Mouse (Mus musculus) C2C12 (cell line): ENCODE results near the gene Lpcat3. TPM values are rescaled to one million over a fixed set of nuclear protein-coding genes. Genes with fewer than 3 reads are reported as not detected.

Experiments
- H3K27me3 ChIP-seq: one replicate; pipeline ENCODE4 v1.6.1; 2011; ENCODE audit not compliant: control insufficient read depth, insufficient read depth, insufficient read length
- H3K36me3 ChIP-seq: one replicate; pipeline ENCODE4 v1.6.1; 2011; ENCODE audit not compliant: control insufficient read depth, insufficient read depth
- H3K4me3 ChIP-seq: one replicate; pipeline ENCODE4 v1.5.1; 2011; ENCODE audit warnings: mild to moderate bottlenecking, control low read depth; ENCODE audit not compliant: poor library complexity, insufficient read depth, severe bottlenecking
- H3K79me2 ChIP-seq: one replicate; pipeline ENCODE4 v1.6.1; 2011; ENCODE audit not compliant: control insufficient read depth, insufficient read depth
- H3K79me3 ChIP-seq: one replicate; pipeline ENCODE4 v1.6.1; 2011; ENCODE audit warnings: low read depth, control low read depth
- H3ac ChIP-seq: one replicate; pipeline ENCODE3; 2011; ENCODE audit warnings: low read depth; ENCODE audit not compliant: control insufficient read depth, insufficient read length
- CEBPB ChIP-seq: IDR thresholded peaks from one replicate; pipeline ENCODE4 v1.6.1; 2011; ENCODE audit warnings: low read depth, mild to moderate bottlenecking, control low read depth, moderate library complexity
- CTCF ChIP-seq: IDR thresholded peaks from one replicate; pipeline ENCODE4 v1.5.1; 2011; ENCODE audit not compliant: control insufficient read depth, insufficient read depth, insufficient read length
- FOSL1 ChIP-seq: IDR thresholded peaks from one replicate; pipeline ENCODE4 v1.8.0; 2011; ENCODE audit warnings: mild to moderate bottlenecking, low read length; ENCODE audit not compliant: poor library complexity, insufficient read depth, severe bottlenecking
- MAX ChIP-seq: IDR thresholded peaks from one replicate; pipeline ENCODE4 v1.6.1; 2011; ENCODE audit warnings: mild to moderate bottlenecking, control low read depth
- MYOD1 ChIP-seq: IDR thresholded peaks from one replicate; pipeline ENCODE4 v1.6.1; 2011; ENCODE audit warnings: low read depth; ENCODE audit not compliant: control insufficient read depth, insufficient read length
- MYOG ChIP-seq: IDR thresholded peaks from one replicate; pipeline ENCODE4 v1.6.1; 2011; ENCODE audit not compliant: control insufficient read depth, insufficient read length; ENCODE audit errors: extremely low read depth
- USF1 ChIP-seq: IDR thresholded peaks from one replicate; pipeline ENCODE4 v1.6.1; 2011; ENCODE audit warnings: low read depth, mild to moderate bottlenecking, control low read depth, moderate library complexity
- polyA plus RNA-seq: library from polyadenylated mRNA; unstranded; fragments of >200 nt; fragmentation: generic; extraction: Trizol; gene quantifications from one replicate; pipeline ENCODE4 v1.2.1, GENCODE M21; 2012; ENCODE audit warnings: missing spikeins

Gene Lpcat3
- polyA plus RNA-seq, 1 experiment = 55.4 TPM

- peaks cover 79% of the 10 kb centered on the region for H3K36me3 ChIP-seq
These were observed 41.6 kb downstream of the Lpcat3 start for GRCm38 (mm10) chr6:124704417-124704816.

GRCm38 (mm10) chr6:124706061-124706627 lies 43.3 kb downstream of the Lpcat3 start:
- peaks cover 87% of the 10 kb centered on the region for H3K36me3 ChIP-seq
- no peak overlapping the region for H3ac ChIP-seq
- H3K27me3 ChIP-seq = no peaks in the 10 kb centered on the region
- TF ChIP-seq MYOG (no peak), CEBPB (no peak), FOSL1 (no peak), MAX (no peak), CTCF (no peak), MYOD1 (no peak), USF1 (no peak)
- H3K4me3 ChIP-seq = no peak overlapping the region
- H3K79me2 ChIP-seq = peaks cover 62% of the 10 kb centered on the region
- peaks cover 55% of the 10 kb centered on the region for H3K79me3 ChIP-seq

More at GRCm38 (mm10) chr6:124704417-124704816, 41.6 kb downstream of the Lpcat3 start:
- Histone ChIP-seq H3K79me2 (peaks cover 44% of the 10 kb centered on the region), H3K4me3 (no peak overlapping the region), H3K27me3 (no peaks in the 10 kb centered on the region), H3ac (no peak overlapping the region), H3K79me3 (peaks cover 38% of the 10 kb centered on the region)
- TF ChIP-seq USF1 (no peak), CEBPB (no peak), MAX (no peak), FOSL1 (no peak), CTCF (no peak), MYOG (no peak)

- no peak for TF ChIP-seq CTCF
- TF ChIP-seq MYOG = no peak
- no peak for TF ChIP-seq USF1
- no peak for TF ChIP-seq FOSL1
- TF ChIP-seq MYOD1 = no peak
- no peak for TF ChIP-seq MAX
- no peak for TF ChIP-seq CEBPB
- Histone ChIP-seq H3K79me2 (peaks cover 84% of the 10 kb centered on the region), H3K4me3 (no peak overlapping the region), H3ac (no peak overlapping the region), H3K27me3 (no peaks in the 10 kb centered on the region), H3K36me3 (peaks cover 65% of the 10 kb centered on the region), H3K79me3 (peaks cover 73% of the 10 kb centered on the region)
These were observed 45.6 kb downstream of the Lpcat3 start for GRCm38 (mm10) chr6:124708289-124708889.

GRCm38 (mm10) chr6:124711824-124712782 lies 49.3 kb downstream of the Lpcat3 start, which contains the start of the genes Emg1 and Phb2:
TSS of gene Emg1 (minus strand) at chr6:124712178.
TSS of gene Phb2 (plus strand) at chr6:124712336.
- TF ChIP-seq MAX = peak; percentile 48
- no peak for TF ChIP-seq MYOD1
- TF ChIP-seq CEBPB = no peak
- no peak for TF ChIP-seq FOSL1
- no peak for TF ChIP-seq MYOG
- no peak for TF ChIP-seq CTCF
- no peak for TF ChIP-seq USF1
- Histone ChIP-seq H3K79me2 (peaks cover 83% of the 10 kb centered on the region), H3ac (peak within 1 kb of the TSS; percentile 96), H3K79me3 (peaks cover 72% of the 10 kb centered on the region), H3K27me3 (no peaks in the 10 kb centered on the region), H3K36me3 (peaks cover 70% of the 10 kb centered on the region), H3K4me3 (peak within 1 kb of the TSS; percentile 97)

- Histone ChIP-seq H3K27me3 (no peaks in the 10 kb centered on the region), H3K4me3 (peak overlapping the region; percentile 97), H3ac (peak overlapping the region; percentile 96), H3K79me2 (peaks cover 75% of the 10 kb centered on the region), H3K36me3 (peaks cover 65% of the 10 kb centered on the region), H3K79me3 (peaks cover 64% of the 10 kb centered on the region)
- no peak for TF ChIP-seq CEBPB
- peak; percentile 1 for TF ChIP-seq USF1
These were observed 50.1 kb downstream of the Lpcat3 start for GRCm38 (mm10) chr6:124712918-124713317.
